Mouse (Mus musculus): ENCODE measurements around the gene S100a16.

- TF ChIP-seq POLR2A (IDR thresholded peaks at IDR 0.05; ENCODE audit: extremely low read depth, insufficient read depth, low read length) (no peak), CTCF (IDR thresholded peaks at IDR 0.05; ENCODE audit: extremely low read depth, insufficient read depth, low read length) (no peak)
Observed at GRCm38 (mm10) chr3:90506362-90506761, 30.7 kb upstream of the S100a16 start.
